Comparison of ENCODE assay signal across 24 mouse cellular contexts in genomic region chr15:40079872-40080271, GRCm38 (mm10). TPM values are rescaled to one million over a fixed set of nuclear protein-coding genes. Genes with fewer than 3 reads are reported as not detected.
"Had no signal": no experiment of that assay in that cellular context is flagged by ENCODE, and none has a peak within 500 bp of the region (broad histone marks: within the 10 kb centered on the region; RNA-seq: fewer than 3 reads in every experiment).

No protein-coding gene starts in this region.

- H3K9ac ChIP-seq: liver, embryonic 14.5 days had no signal

- H3K27ac ChIP-seq: liver, embryonic 14.5 days; midbrain, embryonic 10.5 days had no signal

- H3K36me3 ChIP-seq: midbrain, embryonic 10.5 days had no signal

- H3K4me3 ChIP-seq: midbrain, embryonic 10.5 days had no signal

- H3K9me3 ChIP-seq: midbrain, embryonic 10.5 days had no signal

- DNase-seq: kidney, adult 18-20 months; kidney, postnatal 14 days; left cerebral cortex, postnatal 4 days; lung, adult 18-20 months; lung, postnatal 36 days; midbrain, embryonic 14.5 days; right cerebral cortex, adult 18-20 months; right cerebral cortex, postnatal 25 days; thymus, postnatal 14 days had no signal

RNA-seq across cellular contexts. Expression of gene 9330182O14Rik, which starts 54.3 kb away (rescaled TPM):
- total RNA-seq: layer of hippocampus, adult 8-10 months; layer of hippocampus, postnatal 14 days; left cerebral cortex, adult 18-20 months; left cerebral cortex, postnatal 10 days; left cerebral cortex, postnatal 4 days; liver, adult 2 months; megakaryocyte progenitor cell, adult 5-6 weeks; monocyte, adult 5-6 weeks had no signal
- polyA plus RNA-seq: kidney, embryonic 14.5 days; large intestine, adult 2 months; liver, adult 2 months; liver, embryonic 14.5 days; lung, embryonic 16.5 days; midbrain, embryonic 10.5 days; midbrain, embryonic 14.5 days; neural tube, embryonic 14.5 days; small intestine, adult 2 months; stomach, embryonic 16.5 days had no signal
